Mouse (Mus musculus): Measurements from ENCODE around the gene Rbm42. TPM values are rescaled to one million over a fixed set of nuclear protein-coding genes. Genes with fewer than 3 reads are reported as not detected.

Gene Rbm42
- 150 and 156 TPM in 2 replicates for total RNA-seq (2014; rRNA removed)
- 148 and 160 TPM in 2 replicates for polyA plus RNA-seq (2015; fragmentation: Nextera tagmentation; extraction: Ambion mirVana)

GRCm38 (mm10) chr7:30649591-30650540 lies at the start of gene Rbm42:
Gene Rbm42 (minus strand): TSS chr7:30650317.
- Histone ChIP-seq H3K36me3 (ENCODE audit: insufficient read depth) (peaks cover 50% of the 10 kb centered on the region), H3K9me3 (ENCODE audit: low read length) (no peaks in the 10 kb centered on the region), H3K4me1 (ENCODE audit: insufficient read depth) (0 out of 2 replicates have a peak, but pooled peaks cover 4% of the 10 kb centered on the region), H3K4me2 (ENCODE audit: low read depth) (peak within 1 kb of the TSS; percentile 96), H3K27me3 (ENCODE audit: insufficient read depth, low read length) (no peaks in the 10 kb centered on the region), H3K9ac (peak within 1 kb of the TSS; percentile 88), H3K4me3 (ENCODE audit: low read depth, low read length) (peak within 1 kb of the TSS; percentile 92), H3K27ac (ENCODE audit: low read depth, low read length) (peak within 1 kb of the TSS; percentile 81)
- ATAC-seq (peak; percentile 100), DNase-seq (peak; percentile 99)
- no peak for TF ChIP-seq CTCF (IDR thresholded peaks at IDR 0.05; ENCODE audit: low read depth)
- 2% methylated on average over 59 of the region's 59 CpGs for WGBS

GRCm38 (mm10) chr7:30698589-30698988 lies 48.5 kb upstream of the Rbm42 start, which contains the start of gene 2200002J24Rik:
Gene 2200002J24Rik (plus strand): TSS chr7:30698926.
- Histone ChIP-seq H3K9ac (no peak within 1 kb of the TSS), H3K4me1 (ENCODE audit: insufficient read depth) (no peaks in the 10 kb centered on the region), H3K4me3 (ENCODE audit: low read depth, low read length) (no peak within 1 kb of the TSS), H3K9me3 (ENCODE audit: low read length) (no peaks in the 10 kb centered on the region), H3K27me3 (ENCODE audit: insufficient read depth, low read length) (no peaks in the 10 kb centered on the region), H3K4me2 (ENCODE audit: low read depth) (no peak within 1 kb of the TSS), H3K27ac (ENCODE audit: low read depth, low read length) (no peak within 1 kb of the TSS), H3K36me3 (ENCODE audit: insufficient read depth) (no peaks in the 10 kb centered on the region)
- DNase-seq = no peak
- no peak for TF ChIP-seq CTCF (IDR thresholded peaks at IDR 0.05; ENCODE audit: low read depth)
- WGBS = 41% methylated on average over 9 of the region's 9 CpGs
- ATAC-seq = no peak

GRCm38 (mm10) chr7:30698101-30698500 lies 48.0 kb upstream of the Rbm42 start:
- no peak overlapping the region for H3K9ac ChIP-seq
- no peak overlapping the region for H3K27ac ChIP-seq (ENCODE audit: low read depth, low read length)
- H3K4me1 ChIP-seq (ENCODE audit: insufficient read depth) = no peaks in the 10 kb centered on the region
- TF ChIP-seq CTCF (IDR thresholded peaks at IDR 0.05; ENCODE audit: low read depth) = no peak
- no peak overlapping the region for H3K4me2 ChIP-seq (ENCODE audit: low read depth)
- ATAC-seq (no peak), DNase-seq (no peak)
- no peaks in the 10 kb centered on the region for H3K9me3 ChIP-seq (ENCODE audit: low read length)
- 58% methylated on average over 5 of the region's 5 CpGs for WGBS
- no peak overlapping the region for H3K4me3 ChIP-seq (ENCODE audit: low read depth, low read length)
- no peaks in the 10 kb centered on the region for H3K36me3 ChIP-seq (ENCODE audit: insufficient read depth)
- H3K27me3 ChIP-seq (ENCODE audit: insufficient read depth, low read length) = no peaks in the 10 kb centered on the region

- Histone ChIP-seq H3K4me1 (ENCODE audit: insufficient read depth) (no peaks in the 10 kb centered on the region), H3K9me3 (ENCODE audit: low read length) (no peaks in the 10 kb centered on the region), H3K36me3 (ENCODE audit: insufficient read depth) (no peaks in the 10 kb centered on the region), H3K27ac (ENCODE audit: low read depth, low read length) (no peak overlapping the region), H3K4me2 (ENCODE audit: low read depth) (no peak overlapping the region), H3K9ac (no peak overlapping the region), H3K27me3 (ENCODE audit: insufficient read depth, low read length) (0 out of 2 replicates have a peak, but pooled peaks cover 7% of the 10 kb centered on the region), H3K4me3 (ENCODE audit: low read depth, low read length) (no peak overlapping the region)
- no peak for DNase-seq
- WGBS = 74% methylated on average over 6 of the region's 6 CpGs
- TF ChIP-seq CTCF (IDR thresholded peaks at IDR 0.05; ENCODE audit: low read depth) = no peak
- no peak for ATAC-seq
Measured at GRCm38 (mm10) chr7:30688325-30688724, 38.2 kb upstream of the Rbm42 start.

GRCm38 (mm10) chr7:30683425-30683824 lies 33.3 kb upstream of the Rbm42 start:
- H3K4me2 ChIP-seq (ENCODE audit: low read depth) = no peak overlapping the region
- H3K27me3 ChIP-seq (ENCODE audit: insufficient read depth, low read length) = peaks cover 7% of the 10 kb centered on the region; the same call in 1 of the 2 replicates
- no peak for DNase-seq
- no peaks in the 10 kb centered on the region for H3K4me1 ChIP-seq (ENCODE audit: insufficient read depth)
- 80% methylated on average over 2 of the region's 2 CpGs for WGBS
- no peak overlapping the region for H3K27ac ChIP-seq (ENCODE audit: low read depth, low read length)
- H3K9ac ChIP-seq = no peak overlapping the region
- ATAC-seq = no peak
- no peaks in the 10 kb centered on the region for H3K36me3 ChIP-seq (ENCODE audit: insufficient read depth)
- H3K4me3 ChIP-seq (ENCODE audit: low read depth, low read length) = no peak overlapping the region
- TF ChIP-seq CTCF (IDR thresholded peaks at IDR 0.05; ENCODE audit: low read depth) = no peak
- H3K9me3 ChIP-seq (ENCODE audit: low read length) = no peaks in the 10 kb centered on the region

GRCm38 (mm10) chr7:30681897-30682296 lies 31.8 kb upstream of the Rbm42 start:
- H3K4me1 ChIP-seq (ENCODE audit: insufficient read depth) = no peaks in the 10 kb centered on the region
- no peak overlapping the region for H3K4me3 ChIP-seq (ENCODE audit: low read depth, low read length)
- no peak for TF ChIP-seq CTCF (IDR thresholded peaks at IDR 0.05; ENCODE audit: low read depth)
- H3K9me3 ChIP-seq (ENCODE audit: low read length) = no peaks in the 10 kb centered on the region
- no peak overlapping the region for H3K9ac ChIP-seq
- no peak overlapping the region for H3K4me2 ChIP-seq (ENCODE audit: low read depth)
- ATAC-seq = no peak
- H3K27me3 ChIP-seq (ENCODE audit: insufficient read depth, low read length) = no peaks in the 10 kb centered on the region; the same call in 1 of the 2 replicates
- DNase-seq = no peak
- no peak overlapping the region for H3K27ac ChIP-seq (ENCODE audit: low read depth, low read length)
- H3K36me3 ChIP-seq (ENCODE audit: insufficient read depth) = no peaks in the 10 kb centered on the region
- 66% methylated on average over 5 of the region's 5 CpGs for WGBS

Data from forebrain, postnatal 0 days (tissue).